Mouse (Mus musculus): ENCODE data around the gene Rsu1. TPM values are rescaled to one million over a fixed set of nuclear protein-coding genes. Genes with fewer than 3 reads are reported as not detected.
A peak's percentile ranks its signal among the peaks of the same experiment; 100 is the strongest.
"Not testable (repeated sequence)": the region's sequence is repeated elsewhere in the genome, so short reads cannot be mapped to it uniquely, and the experiment has no call there.

The Rsu1 gene
- polyA plus RNA-seq, 1 experiment from 2014 or later: 140 TPM

DNA sequence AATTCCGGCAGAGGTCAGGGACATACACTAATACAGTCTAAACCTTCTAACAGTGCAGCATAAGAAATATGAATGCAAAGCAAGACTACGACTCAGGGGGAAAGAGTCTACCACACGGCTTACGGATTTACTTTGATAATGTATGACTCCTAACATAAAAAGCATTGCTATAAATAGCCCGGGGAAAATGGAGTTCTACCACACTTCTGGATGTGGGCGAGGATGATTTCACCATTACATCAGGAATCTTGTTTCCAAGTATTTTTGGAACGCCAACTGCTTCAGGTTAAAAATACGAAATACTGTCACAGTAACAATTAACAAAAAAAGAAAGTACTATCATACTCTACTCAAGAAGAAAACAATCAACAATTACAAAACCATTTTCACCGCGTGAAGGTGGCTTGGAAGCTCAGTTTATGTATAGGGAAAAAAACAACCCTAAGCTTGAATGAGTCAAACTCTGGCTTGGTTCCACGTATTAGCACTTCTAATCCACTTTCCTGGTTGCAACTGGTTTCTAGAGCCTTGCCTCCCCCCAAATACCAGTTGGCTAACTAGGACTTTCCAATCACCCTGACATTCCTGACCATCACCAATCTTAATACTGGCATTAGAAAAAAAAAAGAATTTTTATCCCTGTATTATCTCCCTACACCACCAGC, 82.3 kb downstream of the Rsu1 start:
- Histone ChIP-seq H3K27me3 (replicated peaks; ENCODE audit: control insufficient read depth, insufficient read depth, low read length) (no peaks in the 10 kb centered on the region), H3K27ac (replicated peaks; ENCODE audit: low read depth, low read length) (no peak overlapping the region), H3K4me2 (ENCODE audit: low read depth, low read length) (no peak overlapping the region), H3K36me3 (ENCODE audit: control insufficient read depth, insufficient read depth, low read length) (no peaks in the 10 kb centered on the region), H3K9me3 (ENCODE audit: control insufficient read depth, low read length) (no peaks in the 10 kb centered on the region), H3K9ac (ENCODE audit: low read depth, low read length) (no peak overlapping the region), H3K4me3 (ENCODE audit: low read depth, low read length) (no peak overlapping the region), H3K4me1 (ENCODE audit: control insufficient read depth, insufficient read depth, low read length) (no peaks in the 10 kb centered on the region)
- WGBS: 86% methylated on average over 11 of the region's 11 CpGs
- DNase-seq (ENCODE audit: low spot score): no peak
- no peak for ATAC-seq (ENCODE audit: low read depth)

DNA sequence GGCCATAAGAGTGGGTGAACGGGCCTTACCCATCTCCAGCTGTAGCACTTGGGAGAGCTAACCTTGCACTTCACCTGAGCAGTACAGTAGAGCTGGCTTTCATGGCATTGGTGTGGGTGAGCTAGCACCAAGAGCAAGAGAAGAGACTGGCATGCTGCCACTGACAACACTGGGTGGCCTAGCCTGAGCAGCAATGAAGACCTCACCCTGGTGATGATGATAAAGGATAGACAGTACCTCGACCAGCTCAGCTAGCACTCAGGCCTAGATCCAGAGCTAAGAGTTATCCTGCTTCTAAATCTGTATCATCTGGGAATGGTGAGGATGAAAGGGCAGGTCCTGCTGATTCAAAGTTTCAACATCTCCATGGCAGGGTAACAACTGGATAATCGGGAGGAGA, 88.1 kb downstream of the Rsu1 start:
- no peak overlapping the region for H3K9ac ChIP-seq (ENCODE audit: low read depth, low read length)
- H3K27ac ChIP-seq (replicated peaks; ENCODE audit: low read depth, low read length): no peak overlapping the region
- ATAC-seq (ENCODE audit: low read depth) (no peak), DNase-seq (ENCODE audit: low spot score) (no peak)
- H3K9me3 ChIP-seq (ENCODE audit: control insufficient read depth, low read length): no peaks in the 10 kb centered on the region
- H3K4me3 ChIP-seq (ENCODE audit: low read depth, low read length): no peak overlapping the region
- H3K27me3 ChIP-seq (replicated peaks; ENCODE audit: control insufficient read depth, insufficient read depth, low read length): no peaks in the 10 kb centered on the region
- H3K4me1 ChIP-seq (ENCODE audit: control insufficient read depth, insufficient read depth, low read length): no peaks in the 10 kb centered on the region
- H3K36me3 ChIP-seq (ENCODE audit: control insufficient read depth, insufficient read depth, low read length): no peaks in the 10 kb centered on the region
- 92% methylated on average over 3 of the region's 3 CpGs for WGBS
- no peak overlapping the region for H3K4me2 ChIP-seq (ENCODE audit: low read depth, low read length)

- not testable (repeated sequence) for ATAC-seq (ENCODE audit: low read depth); H3K9me3 ChIP-seq (ENCODE audit: control insufficient read depth, low read length); H3K27ac ChIP-seq (replicated peaks; ENCODE audit: low read depth, low read length); H3K9ac ChIP-seq (ENCODE audit: low read depth, low read length); H3K4me3 ChIP-seq (ENCODE audit: low read depth, low read length); H3K4me1 ChIP-seq (ENCODE audit: control insufficient read depth, insufficient read depth, low read length); H3K4me2 ChIP-seq (ENCODE audit: low read depth, low read length); DNase-seq (ENCODE audit: low spot score); H3K36me3 ChIP-seq (ENCODE audit: control insufficient read depth, insufficient read depth, low read length); H3K27me3 ChIP-seq (replicated peaks; ENCODE audit: control insufficient read depth, insufficient read depth, low read length)
- WGBS: no CpG with 5 or more reads among the region's 3 CpGs
Measured at GRCm38 (mm10) chr2:13181899-13182298, 89.3 kb downstream of the Rsu1 start.

GRCm38 (mm10) chr2:13177698-13178395, 93.4 kb downstream of the Rsu1 start:
- H3K27me3 ChIP-seq (replicated peaks; ENCODE audit: control insufficient read depth, insufficient read depth, low read length): no peaks in the 10 kb centered on the region
- DNase-seq (ENCODE audit: low spot score): no peak
- no peak overlapping the region for H3K4me3 ChIP-seq (ENCODE audit: low read depth, low read length)
- H3K9me3 ChIP-seq (ENCODE audit: control insufficient read depth, low read length): no peaks in the 10 kb centered on the region
- no peak overlapping the region for H3K4me2 ChIP-seq (ENCODE audit: low read depth, low read length)
- WGBS: 87% methylated on average over 10 of the region's 10 CpGs
- H3K4me1 ChIP-seq (ENCODE audit: control insufficient read depth, insufficient read depth, low read length): no peaks in the 10 kb centered on the region
- ATAC-seq (ENCODE audit: low read depth): no peak
- no peak overlapping the region for H3K27ac ChIP-seq (replicated peaks; ENCODE audit: low read depth, low read length)
- no peaks in the 10 kb centered on the region for H3K36me3 ChIP-seq (ENCODE audit: control insufficient read depth, insufficient read depth, low read length)
- H3K9ac ChIP-seq (ENCODE audit: low read depth, low read length): no peak overlapping the region

- no peak overlapping the region for H3K4me3 ChIP-seq (ENCODE audit: low read depth, low read length)
- ATAC-seq (ENCODE audit: low read depth) (0 out of 2 replicates have a peak, but pooled peaks have one; percentile 15), DNase-seq (ENCODE audit: low spot score) (no peak)
- no peaks in the 10 kb centered on the region for H3K36me3 ChIP-seq (ENCODE audit: control insufficient read depth, insufficient read depth, low read length)
- H3K4me1 ChIP-seq (ENCODE audit: control insufficient read depth, insufficient read depth, low read length): no peaks in the 10 kb centered on the region
- H3K4me2 ChIP-seq (ENCODE audit: low read depth, low read length): no peak overlapping the region
- H3K27me3 ChIP-seq (replicated peaks; ENCODE audit: control insufficient read depth, insufficient read depth, low read length): no peaks in the 10 kb centered on the region
- no peaks in the 10 kb centered on the region for H3K9me3 ChIP-seq (ENCODE audit: control insufficient read depth, low read length)
- no peak overlapping the region for H3K9ac ChIP-seq (ENCODE audit: low read depth, low read length)
- H3K27ac ChIP-seq (replicated peaks; ENCODE audit: low read depth, low read length): no peak overlapping the region
- 71% methylated on average over 4 of the region's 4 CpGs for WGBS
Measured at GRCm38 (mm10) chr2:13176304-13176620, 95.0 kb downstream of the Rsu1 start.

GRCm38 (mm10) chr2:13175536-13176303, 95.5 kb downstream of the Rsu1 start:
- DNase-seq (ENCODE audit: low spot score) (peak; percentile 43), ATAC-seq (ENCODE audit: low read depth) (peak; percentile 68; the same call in 1 of the 2 replicates)
- H3K4me3 ChIP-seq (ENCODE audit: low read depth, low read length): no peak overlapping the region
- no peaks in the 10 kb centered on the region for H3K27me3 ChIP-seq (replicated peaks; ENCODE audit: control insufficient read depth, insufficient read depth, low read length)
- H3K27ac ChIP-seq (replicated peaks; ENCODE audit: low read depth, low read length): no peak overlapping the region
- no peaks in the 10 kb centered on the region for H3K9me3 ChIP-seq (ENCODE audit: control insufficient read depth, low read length)
- H3K4me2 ChIP-seq (ENCODE audit: low read depth, low read length): no peak overlapping the region; the same call in 1 of the 2 replicates
- H3K36me3 ChIP-seq (ENCODE audit: control insufficient read depth, insufficient read depth, low read length): no peaks in the 10 kb centered on the region
- no peaks in the 10 kb centered on the region for H3K4me1 ChIP-seq (ENCODE audit: control insufficient read depth, insufficient read depth, low read length)
- WGBS: 70% methylated on average over 28 of the region's 28 CpGs
- no peak overlapping the region for H3K9ac ChIP-seq (ENCODE audit: low read depth, low read length)

GRCm38 (mm10) chr2:13174461-13174860, 96.8 kb downstream of the Rsu1 start:
- Histone ChIP-seq H3K9me3 (ENCODE audit: control insufficient read depth, low read length) (no peaks in the 10 kb centered on the region), H3K27me3 (replicated peaks; ENCODE audit: control insufficient read depth, insufficient read depth, low read length) (no peaks in the 10 kb centered on the region), H3K4me1 (ENCODE audit: control insufficient read depth, insufficient read depth, low read length) (no peaks in the 10 kb centered on the region), H3K4me3 (ENCODE audit: low read depth, low read length) (no peak overlapping the region), H3K4me2 (ENCODE audit: low read depth, low read length) (no peak overlapping the region), H3K27ac (replicated peaks; ENCODE audit: low read depth, low read length) (no peak overlapping the region), H3K9ac (ENCODE audit: low read depth, low read length) (no peak overlapping the region), H3K36me3 (ENCODE audit: control insufficient read depth, insufficient read depth, low read length) (no peaks in the 10 kb centered on the region)
- no peak for ATAC-seq (ENCODE audit: low read depth)
- WGBS: 71% methylated on average over 7 of the region's 7 CpGs
- DNase-seq (ENCODE audit: low spot score): no peak

DNA sequence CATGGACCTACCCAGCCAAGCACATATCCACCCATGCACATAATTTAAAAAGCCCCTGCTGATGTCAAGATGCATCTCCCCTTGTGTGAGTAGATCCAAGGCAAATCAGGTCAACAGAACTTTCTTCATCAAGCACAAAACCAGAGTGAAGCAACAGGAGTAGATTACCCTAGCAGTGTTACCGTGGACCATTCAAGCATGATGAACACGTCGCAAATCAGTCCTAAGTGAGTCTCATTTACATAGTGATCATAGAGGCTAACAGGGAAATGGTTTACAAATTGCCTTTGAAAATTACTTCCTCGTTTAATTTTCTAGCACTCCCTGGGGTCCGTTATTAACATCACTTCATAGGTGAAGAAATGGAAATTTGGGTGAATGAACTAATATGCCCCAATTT, 100.6 kb downstream of the Rsu1 start:
- DNase-seq (ENCODE audit: low spot score) (no peak), ATAC-seq (ENCODE audit: low read depth) (no peak)
- Histone ChIP-seq H3K4me3 (ENCODE audit: low read depth, low read length) (no peak overlapping the region), H3K27me3 (replicated peaks; ENCODE audit: control insufficient read depth, insufficient read depth, low read length) (no peaks in the 10 kb centered on the region), H3K9me3 (ENCODE audit: control insufficient read depth, low read length) (no peaks in the 10 kb centered on the region), H3K4me2 (ENCODE audit: low read depth, low read length) (no peak overlapping the region), H3K4me1 (ENCODE audit: control insufficient read depth, insufficient read depth, low read length) (no peaks in the 10 kb centered on the region), H3K9ac (ENCODE audit: low read depth, low read length) (no peak overlapping the region), H3K36me3 (ENCODE audit: control insufficient read depth, insufficient read depth, low read length) (no peaks in the 10 kb centered on the region), H3K27ac (replicated peaks; ENCODE audit: low read depth, low read length) (no peak overlapping the region)
- 90% methylated on average over 5 of the region's 5 CpGs for WGBS
